Mouse (Mus musculus) neural tube, embryonic 14.5 days (tissue): ENCODE data around the gene Inhbc. TPM values are rescaled to one million over a fixed set of nuclear protein-coding genes. Genes with fewer than 3 reads are reported as not detected.

Experiments used
- ATAC-seq: fragments of 200-750 bp; cut with Nextera tagmentation; 2 replicates; pipeline ENCODE4 v1.8.0; 2017; ENCODE audit warnings: low read depth, mild to moderate bottlenecking, moderate TSS enrichment, moderate library complexity
- H3K27ac ChIP-seq: fragments of 300-500 bp; sonication (generic); 2 replicates; pipeline ENCODE4 v1.5.1; 2014; ENCODE audit warnings: low read depth, mild to moderate bottlenecking, control low read depth, low read length, moderate library complexity, mixed read lengths
- H3K27me3 ChIP-seq: fragments of 300-500 bp; sonication (generic); 2 replicates; pipeline ENCODE4 v1.6.1; 2014; ENCODE audit warnings: low read length; ENCODE audit not compliant: control insufficient read depth, insufficient read depth
- H3K36me3 ChIP-seq: fragments of 300-500 bp; sonication (generic); 2 replicates; pipeline ENCODE4 v1.6.1; 2014; ENCODE audit warnings: low read length, mixed read lengths; ENCODE audit not compliant: control insufficient read depth, insufficient read depth
- H3K4me1 ChIP-seq: fragments of 300-500 bp; sonication (generic); 2 replicates; pipeline ENCODE4 v1.6.1; 2014; ENCODE audit warnings: low read length; ENCODE audit not compliant: control insufficient read depth, insufficient read depth
- H3K4me2 ChIP-seq: fragments of 300-500 bp; sonication (generic); 2 replicates; pipeline ENCODE4 v1.6.1; 2014; ENCODE audit warnings: mild to moderate bottlenecking, low read depth, low read length, control low read depth
- H3K4me3 ChIP-seq: fragments of 300-500 bp; sonication (generic); 2 replicates; pipeline ENCODE4 v1.5.1; 2014; ENCODE audit warnings: low read depth, low read length, control low read depth, mixed read lengths
- H3K9ac ChIP-seq: fragments of 300-500 bp; sonication (generic); replicated peaks from 2 replicates; pipeline ENCODE4 v1.6.1; 2014; ENCODE audit warnings: low read depth, mild to moderate bottlenecking, control low read depth, low read length, mixed read lengths
- H3K9me3 ChIP-seq: fragments of 300-500 bp; sonication (generic); 2 replicates; pipeline ENCODE4 v1.6.1; 2016; ENCODE audit warnings: low read length; ENCODE audit not compliant: control insufficient read depth
- WGBS: fragments of 180-500 bp; shearing (Covaris S2); extraction: QIAGEN DNeasy Blood & Tissue Kit; methylation state at CpG from one replicate; pipeline ENCODE4 v1.1.7; 2014; 5-methylcytosine and 5-hydroxymethylcytosine counted together
- polyA plus RNA-seq: library from polyadenylated mRNA; unstranded; fragments of >200 nt; fragmentation: Nextera tagmentation; extraction: Ambion mirVana; gene quantifications from 2 replicates; pipeline ENCODE4 v1.2.1, GENCODE M21; 2014

Gene Inhbc
- polyA plus RNA-seq, 1 experiment from 2014 or later = not detected

GRCm38 (mm10) chr10:127336952-127337351 is 33.3 kb downstream of the Inhbc start:
- Histone ChIP-seq H3K4me3 (no peak overlapping the region), H3K4me2 (no peak overlapping the region), H3K27ac (no peak overlapping the region), H3K36me3 (no peaks in the 10 kb centered on the region), H3K9ac (no peak overlapping the region), H3K4me1 (peaks cover 10% of the 10 kb centered on the region), H3K27me3 (peaks cover 6% of the 10 kb centered on the region), H3K9me3 (no peaks in the 10 kb centered on the region)
- no peak for ATAC-seq
- 77% methylated on average over 5 of the region's 5 CpGs for WGBS

- Histone ChIP-seq H3K4me2 (no peak overlapping the region), H3K4me1 (peaks cover 5% of the 10 kb centered on the region), H3K9me3 (no peaks in the 10 kb centered on the region), H3K4me3 (no peak overlapping the region), H3K27ac (no peak overlapping the region), H3K36me3 (no peaks in the 10 kb centered on the region), H3K27me3 (peaks cover 2% of the 10 kb centered on the region; the same call in 1 of the 2 replicates), H3K9ac (no peak overlapping the region)
- 81% methylated on average over 1 of the region's 1 CpGs for WGBS
- no peak for ATAC-seq
Observed at GRCm38 (mm10) chr10:127335271-127335670, 35.0 kb downstream of the Inhbc start.

DNA sequence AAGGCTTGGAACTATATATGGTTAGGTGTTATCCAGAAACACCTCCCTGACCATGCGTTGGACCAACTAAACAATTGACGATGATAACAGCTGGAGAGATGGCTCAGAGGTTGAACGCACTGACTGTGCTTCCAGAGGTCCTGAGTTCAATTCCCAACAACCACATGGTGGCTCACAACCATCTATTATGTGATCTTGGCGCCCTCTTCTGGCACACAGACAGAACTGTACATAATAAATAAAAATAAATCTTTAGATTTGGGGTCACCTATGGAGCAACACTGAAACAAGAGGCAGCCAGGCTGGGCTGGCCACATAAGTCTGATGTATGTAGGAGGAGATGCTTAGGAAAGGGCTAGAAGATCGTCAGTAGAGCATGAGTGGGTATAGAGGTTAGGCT is 37.1 kb downstream of the Inhbc start:
- Histone ChIP-seq H3K4me2 (no peak overlapping the region), H3K4me1 (no peaks in the 10 kb centered on the region), H3K36me3 (no peaks in the 10 kb centered on the region), H3K27ac (no peak overlapping the region), H3K27me3 (no peaks in the 10 kb centered on the region), H3K9ac (no peak overlapping the region), H3K9me3 (no peaks in the 10 kb centered on the region), H3K4me3 (no peak overlapping the region)
- ATAC-seq = no peak
- 78% methylated on average over 5 of the region's 5 CpGs for WGBS

DNA sequence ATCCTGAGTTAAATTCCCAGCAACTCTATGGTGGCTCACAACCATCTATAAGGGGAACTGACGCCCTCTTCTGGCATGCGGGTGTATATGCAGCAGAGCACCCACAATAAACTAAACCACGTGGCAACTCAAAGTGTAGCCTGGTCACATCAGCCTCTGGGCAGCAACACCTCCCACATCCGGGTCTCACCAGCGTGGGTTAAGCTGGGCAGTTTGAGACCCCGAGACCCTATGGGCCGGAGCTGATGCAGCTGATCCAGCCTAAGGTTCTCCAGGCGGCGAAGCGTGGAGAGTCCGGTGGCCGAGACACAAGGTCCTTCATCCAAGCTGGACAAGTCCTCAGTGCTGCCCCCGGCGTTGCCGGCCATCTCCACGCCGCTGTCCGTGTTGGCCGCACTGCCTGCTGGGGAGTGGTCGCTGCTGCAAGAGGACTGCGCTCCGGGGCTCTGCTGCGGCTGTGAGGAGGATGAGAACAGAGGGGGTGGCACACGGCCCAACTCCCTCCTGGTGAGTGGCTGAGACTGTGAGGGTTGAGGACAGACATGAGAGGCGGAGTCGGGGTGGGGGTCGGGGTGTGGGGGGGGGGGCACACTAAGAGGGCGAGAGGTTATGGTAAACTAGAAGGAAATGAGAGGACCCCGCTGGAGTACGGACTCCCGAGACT is 37.9 kb downstream of the Inhbc start:
- no peaks in the 10 kb centered on the region for H3K4me1 ChIP-seq
- no peak overlapping the region for H3K4me2 ChIP-seq
- WGBS = 34% methylated on average over 31 of the region's 31 CpGs
- H3K9ac ChIP-seq = no peak overlapping the region; the same call in 1 of the 2 replicates
- no peaks in the 10 kb centered on the region for H3K9me3 ChIP-seq
- H3K4me3 ChIP-seq = no peak overlapping the region
- peaks cover 2% of the 10 kb centered on the region; the same call in 1 of the 2 replicates for H3K27me3 ChIP-seq
- H3K27ac ChIP-seq = no peak overlapping the region
- H3K36me3 ChIP-seq = no peaks in the 10 kb centered on the region
- no peak for ATAC-seq

- H3K9me3 ChIP-seq = no peaks in the 10 kb centered on the region
- no peak overlapping the region for H3K9ac ChIP-seq
- H3K27me3 ChIP-seq = peaks cover 20% of the 10 kb centered on the region
- no peak overlapping the region for H3K4me3 ChIP-seq
- H3K4me2 ChIP-seq = no peak overlapping the region
- 84% methylated on average over 7 of the region's 7 CpGs for WGBS
- H3K36me3 ChIP-seq = no peaks in the 10 kb centered on the region
- H3K4me1 ChIP-seq = peaks cover 10% of the 10 kb centered on the region; the same call in 1 of the 2 replicates
- no peak for ATAC-seq
- H3K27ac ChIP-seq = no peak overlapping the region
Observed at GRCm38 (mm10) chr10:127330212-127330611, 40.0 kb downstream of the Inhbc start.

DNA sequence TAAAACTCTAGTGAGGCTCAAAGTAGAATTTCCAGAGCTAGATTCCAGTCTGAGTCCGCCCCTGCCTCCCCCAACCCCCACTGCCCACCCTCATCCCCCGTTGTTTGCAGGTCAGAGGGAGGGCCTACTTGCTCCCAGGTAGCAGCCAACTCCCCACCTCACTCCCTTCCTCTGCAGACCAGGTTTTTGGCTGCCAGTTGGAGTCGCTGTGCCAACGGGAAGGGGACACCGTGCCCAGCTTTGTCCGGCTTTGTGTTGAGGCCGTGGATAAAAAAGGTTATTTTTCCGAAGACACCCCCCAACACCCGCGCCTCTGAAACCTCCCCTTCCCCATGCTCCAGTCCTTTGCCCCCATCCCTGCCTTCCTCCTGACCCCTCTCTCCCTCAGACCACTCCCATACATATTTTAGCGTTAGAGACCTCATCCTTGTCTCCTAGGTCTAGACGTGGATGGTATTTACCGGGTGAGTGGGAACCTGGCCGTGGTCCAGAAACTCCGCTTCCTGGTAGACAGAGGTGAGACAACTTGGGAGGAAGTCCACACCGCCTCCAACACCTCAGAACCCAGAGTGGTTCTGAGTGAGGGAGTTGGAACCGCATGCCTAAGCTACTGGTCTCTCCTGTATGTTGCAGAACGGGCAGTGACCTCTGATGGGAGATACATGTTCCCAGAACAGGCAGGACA is 42.6 kb downstream of the Inhbc start:
- H3K9ac ChIP-seq = no peak overlapping the region
- H3K36me3 ChIP-seq = no peaks in the 10 kb centered on the region
- no peaks in the 10 kb centered on the region for H3K9me3 ChIP-seq
- no peak overlapping the region for H3K4me2 ChIP-seq
- H3K27me3 ChIP-seq = peaks cover 26% of the 10 kb centered on the region
- no peak overlapping the region for H3K4me3 ChIP-seq
- H3K27ac ChIP-seq = no peak overlapping the region
- 52% methylated on average over 18 of the region's 18 CpGs for WGBS
- ATAC-seq = no peak
- peaks cover 10% of the 10 kb centered on the region; the same call in 1 of the 2 replicates for H3K4me1 ChIP-seq

DNA sequence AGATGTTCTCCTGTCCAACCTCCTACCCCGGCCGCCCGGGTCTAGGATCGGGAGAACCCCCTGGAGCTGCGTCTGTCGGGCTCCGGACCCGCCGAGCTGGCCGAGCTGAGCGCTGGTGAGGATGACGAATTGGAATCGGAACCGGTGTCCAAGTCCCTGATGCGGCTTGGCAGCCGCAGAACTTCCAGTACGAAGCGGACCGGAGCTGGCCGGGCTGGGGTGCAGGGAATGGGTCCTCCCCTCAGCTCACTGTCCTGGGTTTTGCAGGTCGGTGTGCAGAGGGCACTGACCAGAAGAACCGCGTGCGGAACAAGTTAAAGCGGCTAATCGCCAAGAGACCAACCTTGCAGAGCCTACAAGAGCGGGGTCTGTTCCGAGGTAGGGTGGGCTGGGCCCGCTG is 43.4 kb downstream of the Inhbc start:
- ATAC-seq = no peak
- peaks cover 26% of the 10 kb centered on the region for H3K27me3 ChIP-seq
- no peak overlapping the region for H3K27ac ChIP-seq
- H3K36me3 ChIP-seq = no peaks in the 10 kb centered on the region
- H3K9ac ChIP-seq = 0 out of 2 replicates have a peak overlapping the region, but pooled peaks have one; percentile 28
- WGBS = 5% methylated on average over 29 of the region's 29 CpGs
- H3K4me1 ChIP-seq = peaks cover 10% of the 10 kb centered on the region; the same call in 1 of the 2 replicates
- peak overlapping the region; percentile 49; the same call in 1 of the 2 replicates for H3K4me2 ChIP-seq
- no peaks in the 10 kb centered on the region for H3K9me3 ChIP-seq
- peak overlapping the region; percentile 24 for H3K4me3 ChIP-seq

GRCm38 (mm10) chr10:127326017-127326801 is 44.0 kb downstream of the Inhbc start:
- Histone ChIP-seq H3K9me3 (no peaks in the 10 kb centered on the region), H3K4me2 (peak overlapping the region; percentile 49), H3K4me1 (peaks cover 10% of the 10 kb centered on the region; the same call in 1 of the 2 replicates), H3K9ac (0 out of 2 replicates have a peak overlapping the region, but pooled peaks have one; percentile 28), H3K4me3 (peak overlapping the region; percentile 24), H3K27me3 (peaks cover 26% of the 10 kb centered on the region), H3K36me3 (no peaks in the 10 kb centered on the region), H3K27ac (no peak overlapping the region)
- ATAC-seq = no peak; the same call in 1 of the 2 replicates
- WGBS = 2% methylated on average over 51 of the region's 54 CpGs
